Mouse (Mus musculus): ENCODE measurements at regions not wholly inside any gene's neighbourhood (a gene's known extent, or its start where the extent isn't known, plus 50 kb on each side); places are given as distances from the start of the nearest gene placed in this dataset.

- TF ChIP-seq MAFK (IDR thresholded peaks at IDR 0.05; ENCODE audit: borderline replicate concordance, low read depth, low read length) (no peak), ELF1 (IDR thresholded peaks at IDR 0.05; ENCODE audit: low read depth, low read length) (no peak), BHLHE40 (IDR thresholded peaks at IDR 0.05; ENCODE audit: borderline replicate concordance, low read depth, low read length) (no peak), POLR2A (IDR thresholded peaks at IDR 0.05; ENCODE audit: control insufficient read depth in 1 of 2, insufficient read depth in 1 of 2, low read depth in 1 of 2, low read length in 2 of 2, poor library complexity in 1 of 2) (no peak), RAD21 (IDR thresholded peaks at IDR 0.05; ENCODE audit: low read depth, low read length) (no peak)
These were observed 819.4 kb downstream of the Kcnma1 start for GRCm38 (mm10) chr14:23194569-23195529.

Data from MEL (cell line).